Mouse (Mus musculus) lung, adult 2 months (tissue): ENCODE measurements around the gene Prss50.

Experiments used
- CTCF ChIP-seq: fragments of 200-500 bp; IDR thresholded peaks from 2 replicates; pipeline ENCODE4 v1.5.1; 2011; ENCODE audit warnings: mild to moderate bottlenecking, low read length, control low read depth; ENCODE audit not compliant: insufficient read depth
- POLR2A ChIP-seq: fragments of 200-500 bp; IDR thresholded peaks from 2 replicates; pipeline ENCODE4 v1.6.1; 2011; ENCODE audit warnings: low read depth, mild to moderate bottlenecking, control low read depth, low read length, borderline replicate concordance; ENCODE audit errors: extremely low read depth

GRCm38 (mm10) chr9:110834411-110834810, 23.4 kb upstream of the Prss50 start, which contains the start of gene Prss45:
- no peak for TF ChIP-seq CTCF
- no peak for TF ChIP-seq POLR2A
